Mouse (Mus musculus) kidney, postnatal 36 days (tissue): Measurements from ENCODE around the gene Sipa1l3.

Experiments used
- DNase-seq, 2 experiments: peaks; one replicate each; pipeline ENCODE4 v3.0.0; 2021 to 2022; ENCODE audit warnings: mixed read lengths in 2 of 2

The Sipa1l3 gene

DNA sequence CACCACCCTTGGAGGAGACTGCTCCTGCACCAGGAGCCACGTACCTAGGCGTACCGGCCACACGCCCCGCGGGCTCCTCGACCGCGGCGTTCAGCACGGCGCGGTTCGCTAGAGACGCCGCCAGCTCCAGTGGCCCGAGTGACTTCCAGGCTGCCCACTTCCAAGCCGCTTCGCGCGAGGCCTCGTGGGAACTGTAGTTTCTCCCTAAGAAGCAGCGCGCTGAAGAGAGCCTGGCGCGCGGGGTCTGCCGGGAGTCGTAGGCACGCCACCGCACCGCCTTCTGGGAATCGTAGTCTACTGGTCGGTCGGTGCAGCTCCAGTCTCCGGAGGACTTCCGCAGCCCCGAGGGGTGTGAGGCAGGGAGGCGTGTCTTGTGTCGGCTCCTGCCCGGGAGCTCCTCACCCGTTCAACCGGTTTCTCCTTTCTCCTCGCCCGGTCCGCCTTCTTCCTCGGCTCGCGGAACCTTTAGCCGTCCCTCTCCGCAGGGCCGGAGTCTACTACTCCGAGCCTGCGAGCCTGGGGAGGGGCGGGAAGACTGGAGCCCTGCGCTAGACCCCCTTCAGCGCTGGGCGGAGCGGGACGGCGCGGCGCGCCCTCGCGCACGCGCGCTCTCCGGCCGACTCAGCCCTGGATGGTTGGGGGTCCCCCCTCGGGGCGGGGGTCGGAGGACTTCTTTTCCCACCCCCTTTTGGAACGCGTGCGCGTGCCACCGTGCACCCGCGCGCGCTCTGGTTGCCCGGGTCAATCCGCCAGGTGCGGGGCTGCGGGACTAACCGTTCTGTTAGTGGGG is at the start of gene Sipa1l3:
Gene Sipa1l3, minus strand, starts transcription at position 221 of the 790 bp plus-strand sequence.
- peak; percentile 98 to 99 for DNase-seq

DNA sequence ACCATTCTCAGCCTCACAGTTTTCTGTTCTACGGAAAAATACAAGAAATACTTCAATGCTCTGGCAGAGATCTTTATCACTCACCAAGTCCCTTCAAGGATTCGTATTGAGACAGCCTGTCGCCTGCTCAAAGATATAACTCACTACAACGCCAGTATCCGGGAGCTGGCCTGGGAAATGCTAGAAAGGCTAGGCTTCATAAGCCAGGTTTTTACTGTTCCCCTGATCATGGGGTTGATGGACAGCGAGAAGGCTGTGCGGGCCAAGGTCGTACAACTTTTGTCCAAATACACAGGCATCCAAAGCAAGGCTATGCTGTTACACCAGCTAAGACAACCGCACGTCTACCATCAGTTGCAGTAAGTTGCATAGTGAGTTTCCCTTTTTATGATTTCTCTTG is 44.6 kb upstream of the Sipa1l3 start:
- DNase-seq: no peak

DNA sequence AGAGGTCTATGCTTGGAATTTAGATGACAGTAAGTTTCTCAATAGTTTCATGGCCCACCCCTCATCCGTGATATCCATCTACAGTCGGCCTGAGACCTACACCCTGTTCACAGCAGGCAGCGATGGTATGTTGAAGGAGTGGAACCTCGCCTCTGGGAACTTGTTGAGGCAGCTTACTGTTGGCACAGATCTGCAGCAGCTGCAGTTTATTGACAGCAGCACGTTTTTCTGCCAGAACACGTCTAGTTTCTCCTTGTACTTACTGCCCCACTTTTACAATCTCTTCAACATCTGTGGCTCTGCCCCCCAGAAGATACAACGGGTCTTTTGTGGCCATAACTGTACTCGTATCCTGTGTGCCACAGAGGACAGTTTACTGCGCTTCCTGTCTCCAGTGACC is 42.6 kb upstream of the Sipa1l3 start:
- no peak for DNase-seq

DNA sequence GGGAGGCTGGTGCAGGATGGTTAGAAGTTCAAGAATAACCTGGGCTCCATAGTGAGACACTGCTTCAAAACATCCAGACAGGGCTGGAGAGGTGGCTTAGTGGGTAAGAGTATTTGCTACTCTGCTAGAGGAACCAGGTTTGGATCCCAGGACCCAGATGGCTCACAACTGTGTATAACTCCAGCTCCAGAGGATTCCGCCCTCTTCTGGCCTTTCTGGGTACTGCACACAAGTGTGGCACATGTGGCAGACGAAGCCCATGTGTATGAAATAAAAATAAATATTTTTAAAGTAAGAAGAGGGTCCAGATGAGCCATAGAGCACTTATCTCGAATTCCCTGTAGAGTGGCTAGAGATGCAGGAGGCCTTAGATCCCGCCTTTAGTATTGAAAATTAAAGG is 40.8 kb upstream of the Sipa1l3 start:
- DNase-seq: peak in 1 of 2 experiments; percentile 26

DNA sequence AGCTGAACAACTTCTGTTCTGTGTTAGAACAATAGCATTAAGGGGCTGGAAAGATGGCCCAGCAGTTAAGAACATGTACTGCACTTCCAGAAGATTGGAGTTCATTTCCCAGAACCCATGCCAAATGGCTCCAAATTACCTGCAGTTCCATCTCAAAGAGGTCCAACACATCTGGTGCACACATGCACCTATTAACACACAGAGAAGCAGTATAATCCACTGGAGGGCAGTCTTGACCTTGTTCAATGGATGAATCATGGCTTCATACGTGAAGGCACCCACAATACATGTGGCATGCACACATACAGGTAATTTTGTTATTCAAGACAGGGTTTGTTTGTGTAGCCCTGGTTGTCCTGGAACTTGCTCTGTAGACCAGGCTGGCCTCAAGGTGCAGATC is 40.3 kb upstream of the Sipa1l3 start:
- DNase-seq: no peak

DNA sequence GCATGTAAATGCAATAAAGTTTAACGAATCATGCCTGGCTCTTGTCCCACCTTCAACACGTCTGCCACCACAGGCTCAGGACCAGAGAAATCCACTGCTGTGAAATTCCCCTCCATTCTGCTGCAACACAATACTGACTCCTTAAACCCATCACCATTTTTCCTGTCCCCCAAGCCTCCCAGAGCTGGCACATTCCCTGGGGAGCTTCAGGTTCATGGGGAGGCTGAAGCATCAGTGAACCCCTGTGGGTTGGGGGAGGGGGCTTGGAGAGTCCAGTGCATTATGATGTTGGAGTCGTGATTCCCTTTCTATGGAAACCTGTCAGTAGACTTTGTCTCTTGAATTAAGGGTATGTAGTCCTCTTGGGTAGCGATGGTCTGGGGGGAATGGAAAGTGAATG is 37.8 kb upstream of the Sipa1l3 start:
- DNase-seq: no peak

DNA sequence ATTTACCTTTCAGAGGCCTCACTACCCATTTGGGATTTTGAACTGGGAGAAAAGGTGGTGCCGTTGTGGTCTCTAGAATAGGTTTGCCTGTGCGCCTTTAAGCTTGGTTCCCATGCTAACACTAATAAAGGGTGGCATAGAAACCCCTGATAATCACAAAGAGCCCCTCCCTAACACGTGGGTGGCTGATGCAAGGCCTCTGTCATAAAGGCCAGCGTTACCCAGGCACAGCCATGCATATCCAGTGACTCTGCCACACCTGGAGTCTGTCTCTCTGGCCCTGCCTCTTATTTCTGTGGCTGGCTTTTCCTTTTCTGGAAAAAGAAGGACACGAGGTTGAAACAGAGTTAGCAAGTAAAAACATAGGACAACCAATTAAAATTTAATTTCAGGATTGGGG is 37.1 kb upstream of the Sipa1l3 start:
- no peak for DNase-seq

DNA sequence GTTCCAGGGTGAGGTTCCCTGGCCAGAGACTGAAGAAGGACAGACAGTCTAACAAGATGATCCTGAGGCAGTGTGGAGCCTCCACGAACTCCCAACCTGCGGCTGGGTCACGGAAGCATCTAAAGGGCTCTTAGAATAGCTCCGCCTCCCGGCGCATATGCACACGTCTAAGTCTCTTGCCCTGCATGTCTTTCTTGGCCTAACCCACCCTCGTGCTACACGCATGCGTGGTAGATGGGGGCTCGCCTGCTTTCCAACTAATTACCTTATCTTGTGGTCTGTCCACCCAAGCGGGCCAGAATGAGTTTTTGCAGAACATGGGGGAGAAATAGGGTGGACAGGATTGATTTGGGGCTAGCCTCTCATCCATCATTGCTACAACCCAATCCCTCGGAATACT is 36.6 kb upstream of the Sipa1l3 start:
- no peak for DNase-seq

DNA sequence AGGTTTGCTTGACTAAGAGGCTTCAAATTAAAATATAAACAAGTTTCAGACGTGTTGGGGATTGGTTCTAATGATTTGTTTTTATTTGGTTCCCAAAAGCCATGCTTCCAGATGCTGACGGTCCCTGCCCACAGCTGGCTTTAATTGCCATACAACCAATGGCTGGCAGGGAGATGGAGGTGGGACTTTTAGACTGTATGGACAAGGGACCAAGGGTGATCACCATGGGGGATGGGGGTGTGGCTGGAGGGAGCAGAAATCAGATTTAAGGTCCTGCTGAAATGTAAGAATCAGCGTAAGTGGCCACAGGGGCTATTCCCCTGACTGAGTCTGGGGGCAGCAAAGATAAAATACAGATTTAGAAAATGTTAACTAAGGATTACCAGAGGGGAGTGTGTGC is 32.2 kb upstream of the Sipa1l3 start:
- DNase-seq: no peak

DNA sequence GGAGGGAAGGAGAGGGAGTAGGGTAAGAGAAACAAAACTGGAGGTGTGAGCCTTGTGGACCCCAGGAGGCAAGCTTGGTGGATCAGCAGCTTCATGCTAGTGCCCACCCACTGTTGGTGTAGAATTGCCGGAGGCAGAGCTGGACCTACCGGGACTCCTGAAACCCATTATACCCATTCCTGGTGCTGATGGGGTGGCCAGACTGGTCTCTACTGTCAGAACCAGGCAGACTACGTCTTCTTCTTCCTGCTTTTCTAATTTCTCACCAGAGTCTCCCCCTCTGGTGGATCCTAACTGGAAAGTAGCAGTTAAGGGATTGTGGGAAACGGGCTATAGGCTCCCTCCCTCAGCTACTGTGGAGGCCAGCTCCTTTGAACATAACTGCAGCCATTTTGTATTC is 23.2 kb upstream of the Sipa1l3 start:
- DNase-seq: no peak

DNA sequence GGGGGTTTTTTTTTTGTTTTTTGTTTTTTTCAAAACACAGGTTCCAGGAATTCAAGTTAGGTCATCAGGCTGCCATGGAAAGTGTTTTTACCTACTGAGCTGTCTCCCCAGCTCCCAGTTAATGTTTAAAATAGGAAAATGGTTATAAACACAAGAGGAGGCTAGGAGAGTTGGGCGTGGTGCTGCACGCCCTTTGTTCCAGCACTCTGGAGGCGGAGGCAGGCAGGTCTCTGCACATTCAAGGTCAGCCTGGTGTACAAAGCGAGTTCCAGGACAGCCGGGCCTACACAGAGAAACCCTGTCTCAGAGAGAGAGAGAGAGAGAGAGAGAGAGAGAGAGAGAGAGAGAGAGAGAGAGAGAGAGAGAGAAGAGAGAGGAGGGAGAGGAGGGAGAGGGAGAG is 22.7 kb upstream of the Sipa1l3 start:
- DNase-seq: no peak

DNA sequence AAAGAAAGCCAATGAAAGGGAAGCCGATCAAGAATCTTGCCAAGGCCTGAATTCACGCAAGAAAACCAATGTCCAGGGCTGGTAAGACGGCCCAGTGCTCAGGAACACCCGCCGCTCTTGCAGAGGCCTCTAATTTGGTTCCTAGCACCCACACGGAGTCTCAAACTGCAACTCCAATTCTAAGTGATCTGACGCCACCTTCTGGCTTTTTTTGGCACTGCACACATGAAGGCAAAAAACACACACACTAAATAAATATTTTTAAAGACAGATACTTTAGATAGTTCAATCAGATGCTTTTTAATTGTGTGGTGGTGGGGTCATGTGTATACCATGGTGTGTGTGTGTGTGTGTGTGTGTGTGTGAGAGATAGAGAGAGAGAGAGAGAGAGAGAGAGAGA is 22.2 kb upstream of the Sipa1l3 start:
- DNase-seq: no peak

DNA sequence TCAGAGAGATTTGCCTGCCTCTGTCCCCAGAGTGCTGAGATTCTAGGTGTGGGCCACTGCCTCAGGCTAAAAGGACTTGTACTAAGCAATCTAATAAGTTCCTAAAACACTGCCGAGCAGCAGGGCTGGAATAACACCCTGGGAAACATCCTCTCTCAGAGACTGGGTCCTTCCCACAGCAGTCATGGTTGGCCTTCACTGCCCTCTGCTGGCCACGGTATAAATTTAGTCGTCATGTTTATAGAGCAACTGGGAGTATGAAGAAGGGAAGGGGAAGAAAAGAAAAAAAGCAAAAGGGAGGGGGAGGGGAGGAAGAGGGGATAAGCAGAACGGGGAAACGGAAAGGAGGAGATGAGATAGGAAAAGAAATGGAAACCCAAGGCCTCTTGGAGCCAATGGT is 5.3 kb upstream of the Sipa1l3 start:
- peak; percentile 60 to 88 for DNase-seq

DNA sequence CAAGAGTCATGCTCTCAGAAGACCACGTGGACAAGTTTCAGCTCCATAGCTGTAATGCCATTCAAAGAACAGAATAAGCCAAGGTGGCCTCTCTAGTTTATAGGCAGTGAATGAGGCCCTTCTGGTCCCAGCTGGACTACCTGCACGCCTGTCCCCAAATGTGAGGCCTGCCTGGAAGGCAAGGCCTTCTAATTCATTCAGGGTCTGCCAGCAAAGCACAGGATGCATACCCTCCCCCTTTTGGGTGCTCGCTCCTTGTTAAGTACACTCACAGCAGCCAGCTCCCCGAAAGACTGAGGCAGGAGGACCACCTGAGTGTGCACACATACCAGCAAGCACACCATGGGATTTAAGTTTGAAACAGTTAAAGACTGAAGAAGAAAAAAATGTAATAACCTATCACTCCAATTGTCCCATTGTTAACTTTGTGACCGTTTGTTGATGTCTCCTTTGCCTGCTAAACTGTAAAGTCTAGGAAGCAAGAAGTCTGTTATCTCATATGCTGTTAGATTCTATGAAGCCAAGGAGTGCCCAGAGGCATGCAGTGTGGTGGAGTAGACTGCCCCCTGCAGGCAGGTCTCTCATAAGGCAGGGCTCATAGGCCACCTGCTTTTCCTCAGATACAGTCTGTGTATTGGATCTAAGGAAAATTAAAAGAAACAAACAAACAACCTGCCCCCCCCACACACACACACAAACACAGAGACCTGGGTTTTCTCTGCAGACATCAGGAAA is 3.6 kb upstream of the Sipa1l3 start:
- DNase-seq: peak; percentile 85 to 93

DNA sequence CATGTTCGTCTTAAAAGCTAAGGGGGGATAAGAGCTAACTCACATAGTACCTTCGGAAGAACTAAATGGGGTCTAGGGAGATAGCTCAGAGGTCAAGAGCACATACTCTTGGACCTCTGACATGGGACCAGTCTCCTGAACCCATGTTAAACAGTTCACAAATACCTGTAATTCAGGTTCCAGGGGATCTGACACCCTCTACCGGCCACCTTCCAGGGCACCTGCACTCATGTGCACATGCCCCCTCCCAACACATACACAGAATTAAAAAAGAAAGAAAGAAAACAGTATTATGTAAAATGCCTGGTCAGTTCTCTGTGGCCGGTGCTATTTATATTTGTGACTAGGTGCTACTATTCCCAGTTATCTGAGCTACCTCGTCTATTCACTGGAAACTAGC is 2.9 kb upstream of the Sipa1l3 start:
- DNase-seq: peak in 1 of 2 experiments; percentile 48

DNA sequence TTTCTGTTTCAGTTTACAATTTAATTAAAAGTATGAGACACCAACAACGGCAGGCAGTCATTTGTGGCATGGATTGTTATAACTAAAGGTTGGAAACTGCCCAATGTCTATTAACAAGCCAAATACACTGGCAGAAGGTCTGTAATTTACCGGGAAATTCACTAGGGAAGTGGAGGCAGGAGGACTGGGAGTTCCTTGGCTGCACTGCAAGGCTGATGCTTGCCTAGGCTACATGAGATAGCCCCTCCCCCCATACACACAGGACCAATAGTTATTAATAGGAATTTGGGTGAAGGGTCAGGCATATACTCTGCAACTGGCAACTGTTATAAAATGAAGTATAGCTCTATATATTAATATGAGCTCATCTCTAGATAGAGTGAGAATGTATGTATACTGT is 2.4 kb upstream of the Sipa1l3 start:
- no peak for DNase-seq

DNA sequence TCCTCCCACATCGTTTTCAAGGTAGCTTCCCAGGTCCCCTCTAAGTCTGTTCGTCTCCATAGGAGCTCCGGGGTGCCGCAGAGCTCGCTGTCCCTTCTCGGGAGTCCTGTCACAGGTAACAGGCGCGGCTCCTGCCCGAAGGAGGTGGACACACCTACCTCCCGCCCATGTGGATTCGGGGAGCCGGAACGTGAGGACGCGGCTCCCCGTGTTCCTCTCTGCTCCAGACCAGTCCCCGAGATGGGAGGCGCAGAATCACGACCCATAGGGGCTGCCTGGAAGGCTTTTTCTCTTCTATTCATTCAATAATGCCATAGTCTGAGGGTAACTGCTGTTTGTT is 740 bp upstream of the Sipa1l3 start:
- peak in 1 of 2 experiments; percentile 48 for DNase-seq

DNA sequence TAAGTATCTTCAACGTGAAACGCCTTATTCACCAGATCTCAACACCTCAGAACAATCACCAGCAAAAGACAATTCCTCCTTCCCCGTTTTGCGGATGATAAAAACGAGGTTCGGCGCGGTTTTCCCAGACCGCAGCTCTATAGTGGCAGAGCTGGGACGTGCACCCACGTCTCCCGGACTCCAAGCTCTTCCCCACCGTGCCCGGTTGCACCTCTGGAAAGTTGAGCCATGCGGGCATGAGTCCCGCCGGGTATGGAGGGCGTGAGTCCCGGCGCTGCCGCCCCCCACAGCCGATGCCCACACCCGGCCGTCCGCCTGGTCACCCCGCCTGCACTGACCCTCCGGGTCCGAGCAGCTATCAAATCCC is 404 bp downstream of the Sipa1l3 start:
- no peak for DNase-seq

DNA sequence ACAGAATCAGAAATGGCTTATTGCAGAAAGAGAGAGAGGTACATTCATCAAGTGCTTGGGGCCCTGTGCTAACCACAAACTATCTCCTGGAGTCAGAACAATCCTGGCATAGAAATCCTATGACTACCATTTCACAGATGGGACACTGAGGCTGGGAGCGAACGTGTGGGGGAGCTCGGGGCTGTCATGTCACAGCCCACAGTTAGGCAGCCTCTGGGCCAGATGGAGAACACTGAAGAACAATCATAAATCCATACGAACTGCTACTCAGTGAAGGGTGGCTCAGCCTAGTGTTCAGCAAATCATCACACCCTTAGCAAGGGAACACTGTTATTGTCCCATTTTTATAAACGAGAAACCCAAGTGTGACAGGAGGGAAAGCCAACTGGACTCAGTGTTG is 1.3 kb downstream of the Sipa1l3 start:
- DNase-seq: no peak

DNA sequence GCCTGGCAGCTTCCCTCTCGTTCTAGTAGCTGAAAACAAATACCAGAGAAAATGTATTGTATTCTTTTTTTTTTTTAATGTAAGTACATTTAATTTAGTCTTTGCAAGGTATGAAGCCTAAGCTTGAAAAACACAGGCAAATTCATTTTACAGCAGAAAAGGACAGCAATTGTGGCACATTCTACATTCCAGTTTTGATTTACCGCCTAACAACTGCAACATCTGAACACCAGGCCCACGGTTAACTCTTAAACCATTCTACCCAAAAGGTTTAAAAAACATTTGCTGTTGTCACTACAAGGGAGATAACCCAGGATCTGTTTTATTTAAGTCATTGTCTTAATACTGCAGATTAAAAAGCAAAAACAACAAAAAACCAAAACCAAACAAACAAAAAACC is 2.8 kb downstream of the Sipa1l3 start:
- DNase-seq: no peak

DNA sequence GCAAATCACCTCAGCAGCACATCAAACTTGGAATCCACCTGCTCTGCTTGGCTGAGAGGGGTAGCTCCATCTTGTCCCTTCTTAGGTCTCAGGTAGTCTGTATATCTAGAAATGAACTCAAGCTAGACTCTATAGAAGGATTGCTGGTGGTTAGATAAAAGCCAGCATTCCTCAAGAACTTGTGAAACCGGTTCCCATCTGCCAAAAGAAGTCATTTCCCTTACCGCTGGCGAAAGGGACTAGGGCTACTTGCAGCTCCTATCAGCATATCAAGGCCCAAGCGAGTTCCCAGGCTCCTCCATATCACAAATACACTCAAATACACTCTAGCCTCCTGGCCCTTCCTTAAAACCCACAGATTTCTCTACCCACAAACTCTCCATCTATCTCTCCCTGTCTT is 5.7 kb downstream of the Sipa1l3 start:
- DNase-seq: no peak

DNA sequence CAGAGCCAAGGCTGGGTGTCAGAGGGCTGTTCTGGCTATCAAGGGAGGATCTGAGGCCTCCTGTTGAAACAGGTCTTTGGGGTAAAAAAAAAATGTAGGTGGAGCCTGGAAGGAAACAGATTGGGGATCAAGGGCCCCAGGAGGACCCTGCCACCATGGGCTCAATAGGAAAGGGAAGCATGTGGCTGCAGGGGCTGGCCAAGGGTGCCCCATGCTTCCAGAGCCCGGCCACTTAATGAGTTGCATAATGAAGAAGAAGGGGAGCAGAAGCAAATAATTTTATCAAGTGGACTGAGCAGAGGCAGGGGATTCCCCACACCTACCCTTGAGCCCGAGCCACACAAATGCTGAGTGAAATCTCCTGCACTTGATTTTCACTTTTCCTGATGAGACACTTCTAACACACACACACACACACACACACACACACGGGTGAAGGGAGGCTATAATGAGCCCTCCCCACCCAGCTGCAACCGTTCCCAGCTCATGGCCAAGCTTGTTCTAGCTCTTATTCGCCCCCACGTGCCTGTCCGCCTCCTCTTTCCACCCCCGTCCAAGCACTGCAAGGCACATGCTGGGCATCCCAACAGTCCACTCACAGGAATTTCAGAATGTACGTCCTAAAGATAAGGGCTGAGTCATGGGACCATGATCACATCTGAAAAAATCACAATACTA is 6.7 kb downstream of the Sipa1l3 start:
- DNase-seq: no peak

DNA sequence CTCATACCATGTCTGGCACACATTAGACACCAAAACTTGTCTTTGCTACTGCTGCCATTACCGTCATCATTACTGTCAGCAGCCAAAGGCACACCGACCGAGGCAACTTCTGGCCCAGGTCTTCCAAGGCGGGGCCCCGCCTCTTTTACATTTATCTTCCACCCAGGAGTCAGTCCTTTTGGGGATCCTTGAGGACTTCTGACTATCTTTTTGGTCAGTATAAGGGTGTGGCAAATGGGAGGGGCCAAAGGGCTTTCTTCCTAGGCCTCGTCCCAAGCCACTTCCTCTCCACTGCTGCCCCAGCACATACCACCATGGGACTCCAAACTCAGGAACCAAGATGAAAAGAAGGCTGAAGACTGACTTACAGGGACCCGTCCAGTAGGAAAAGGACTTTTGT is 9.9 kb downstream of the Sipa1l3 start:
- no peak for DNase-seq
